Mouse (Mus musculus): ENCODE results near the gene Gm281. TPM values are rescaled to one million over a fixed set of nuclear protein-coding genes. Genes with fewer than 3 reads are reported as not detected.
"Not testable (repeated sequence)": the region's sequence is repeated elsewhere in the genome, so short reads cannot be mapped to it uniquely, and the experiment has no call there.

Gm281 gene
- total RNA-seq (2017) = not detected in 2 replicates

- ATAC-seq (replicated peaks in 1 of 2; ENCODE audit: insufficient read depth in 1 of 2, low FRiP score in 2 of 2, low TSS enrichment in 1 of 2, low read depth in 1 of 2, poor library complexity in 2 of 2, severe bottlenecking in 2 of 2) = no peak
Observed at GRCm38 (mm10) chr14:13914387-13915082, at the start of gene Gm281. Gene Gm281, minus strand, starts transcription at chr14:13914478.

GRCm38 (mm10) chr14:13963527-13963926, 49.2 kb upstream of the Gm281 start:
- ATAC-seq (replicated peaks in 1 of 2; ENCODE audit: insufficient read depth in 1 of 2, low FRiP score in 2 of 2, low TSS enrichment in 1 of 2, low read depth in 1 of 2, poor library complexity in 2 of 2, severe bottlenecking in 2 of 2) = no peak

GRCm38 (mm10) chr14:13962476-13962875, 48.2 kb upstream of the Gm281 start:
- ATAC-seq (replicated peaks in 1 of 2; ENCODE audit: insufficient read depth in 1 of 2, low FRiP score in 2 of 2, low TSS enrichment in 1 of 2, low read depth in 1 of 2, poor library complexity in 2 of 2, severe bottlenecking in 2 of 2) = no peak

DNA sequence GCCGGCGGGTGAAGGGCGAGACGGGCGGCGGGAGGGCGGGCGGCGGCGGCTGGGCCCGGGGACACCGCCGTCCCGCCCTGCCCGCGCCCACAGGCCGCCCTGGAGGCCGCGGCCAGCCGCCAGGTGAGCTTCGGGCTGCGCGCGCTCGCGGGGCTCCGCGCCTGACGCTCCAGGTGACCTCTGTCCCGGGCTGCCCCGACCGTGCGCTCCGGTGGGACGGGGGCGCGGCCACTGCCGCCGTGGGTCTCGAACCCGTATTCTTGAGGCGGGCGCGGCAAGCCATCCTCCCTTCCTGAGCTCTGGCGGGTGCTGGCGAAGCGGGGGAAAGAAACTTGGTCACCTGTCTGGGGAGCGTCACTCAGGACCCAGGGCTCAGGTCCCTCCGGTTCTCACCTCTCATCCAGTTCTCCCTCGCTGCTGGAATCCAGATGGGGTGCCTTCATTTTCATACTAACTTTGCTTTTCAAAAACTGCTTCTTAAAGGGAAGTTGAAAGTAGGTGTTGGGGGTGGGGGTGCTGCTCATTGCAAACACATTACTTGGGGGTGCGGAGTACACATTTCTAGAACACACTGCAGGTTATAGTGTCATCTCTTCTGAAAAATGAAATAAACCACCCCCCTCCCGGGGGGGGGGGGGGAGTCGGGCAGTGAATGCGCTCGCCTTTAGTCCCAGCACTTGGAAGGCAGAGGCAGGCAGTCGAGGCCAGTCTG, 47.3 kb upstream of the Gm281 start, which contains the start of the genes Atxn7 and Thoc7:
Gene Atxn7 (plus strand): TSS at position 40 of the 712 bp plus-strand sequence.
Gene Thoc7 (minus strand): TSS at position 452 of the 712 bp plus-strand sequence.
- peak; percentile 24 to 57 for ATAC-seq (replicated peaks in 1 of 2; ENCODE audit: insufficient read depth in 1 of 2, low FRiP score in 2 of 2, low TSS enrichment in 1 of 2, low read depth in 1 of 2, poor library complexity in 2 of 2, severe bottlenecking in 2 of 2)

DNA sequence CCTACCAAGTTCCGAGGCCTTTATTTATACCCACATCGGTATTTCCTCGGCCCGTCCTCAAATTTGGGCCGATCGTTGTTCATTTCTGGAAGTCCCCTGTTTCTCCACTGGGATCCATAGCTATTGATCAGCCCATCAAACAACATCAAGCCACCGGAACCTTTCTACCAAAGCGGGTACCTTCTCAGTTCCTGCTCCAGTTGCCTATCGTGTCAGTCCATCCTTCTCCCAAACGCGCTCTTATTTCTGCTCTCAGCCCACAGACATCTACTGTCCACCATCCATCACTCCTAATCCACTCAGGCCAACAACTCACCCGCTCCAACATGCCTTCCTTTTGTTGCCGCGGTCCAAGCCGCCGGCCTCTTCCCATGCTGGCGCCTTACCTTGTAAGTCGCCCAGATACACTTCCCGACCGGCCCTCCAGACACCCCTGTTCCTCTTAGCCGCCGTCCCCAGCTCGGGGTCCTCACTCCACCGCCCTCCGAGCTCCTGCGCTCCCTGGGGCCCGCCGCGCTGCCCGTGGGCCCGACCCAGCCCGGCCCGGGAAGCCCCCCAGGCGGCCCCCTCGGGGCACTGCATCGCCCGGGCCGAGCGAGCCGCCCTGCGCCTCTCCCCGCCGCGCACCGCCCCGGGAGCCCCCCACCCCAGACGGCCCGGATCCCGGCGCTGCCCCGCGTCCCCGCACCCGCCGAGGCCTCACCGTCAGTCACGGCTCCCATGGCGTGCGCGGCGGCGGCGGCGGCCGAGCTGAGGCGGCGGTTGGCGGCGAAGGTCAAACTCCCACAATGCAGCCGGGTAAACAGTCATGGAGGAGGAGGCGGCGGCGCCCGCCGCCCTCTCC, 46.4 kb upstream of the Gm281 start:
- ATAC-seq (replicated peaks in 1 of 2; ENCODE audit: insufficient read depth in 1 of 2, low FRiP score in 2 of 2, low TSS enrichment in 1 of 2, low read depth in 1 of 2, poor library complexity in 2 of 2, severe bottlenecking in 2 of 2) = peak; percentile 61 to 65

DNA sequence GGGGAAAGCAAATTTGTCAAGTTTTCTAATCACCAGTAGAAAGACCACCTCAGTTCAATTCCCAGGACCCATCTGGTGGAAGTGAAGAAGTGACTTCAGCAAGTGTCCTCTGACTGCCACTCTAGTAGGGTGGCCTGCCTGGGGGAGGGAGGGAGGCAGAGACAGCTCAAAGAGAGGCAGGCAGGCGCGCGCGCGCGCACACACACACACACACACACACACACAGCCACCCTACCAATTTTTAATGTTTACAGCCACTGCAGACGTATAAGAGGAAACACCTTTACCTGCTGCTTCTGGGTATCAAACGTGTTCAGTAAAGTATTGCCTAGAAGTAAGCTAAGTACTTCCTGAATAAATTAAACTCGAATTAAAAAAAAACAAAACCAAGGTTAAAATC, 45.8 kb upstream of the Gm281 start:
- ATAC-seq (replicated peaks in 1 of 2; ENCODE audit: insufficient read depth in 1 of 2, low FRiP score in 2 of 2, low TSS enrichment in 1 of 2, low read depth in 1 of 2, poor library complexity in 2 of 2, severe bottlenecking in 2 of 2) = peak; percentile 37 to 38; a peak in 2 of 4 replicates

DNA sequence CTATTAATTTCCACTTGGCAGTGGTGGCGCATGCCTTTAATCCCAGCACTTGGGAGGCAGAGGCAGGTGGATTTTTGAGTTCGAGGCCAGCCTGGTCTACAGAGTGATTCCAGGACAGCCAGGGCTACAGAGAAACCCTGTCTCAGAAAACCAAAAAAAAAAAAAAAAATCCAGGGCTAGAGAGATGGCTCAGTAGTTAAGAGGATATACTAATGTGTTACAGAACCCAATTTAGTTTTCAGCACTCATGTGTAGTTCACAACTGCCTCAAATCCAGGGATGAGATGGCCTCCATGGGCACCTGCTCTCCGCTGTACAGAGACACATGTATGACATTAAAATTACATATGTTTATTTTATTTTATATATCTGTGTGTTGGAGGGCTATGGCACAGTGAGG, 37.9 kb upstream of the Gm281 start:
- not testable (repeated sequence) for ATAC-seq (replicated peaks in 1 of 2; ENCODE audit: insufficient read depth in 1 of 2, low FRiP score in 2 of 2, low TSS enrichment in 1 of 2, low read depth in 1 of 2, poor library complexity in 2 of 2, severe bottlenecking in 2 of 2)

DNA sequence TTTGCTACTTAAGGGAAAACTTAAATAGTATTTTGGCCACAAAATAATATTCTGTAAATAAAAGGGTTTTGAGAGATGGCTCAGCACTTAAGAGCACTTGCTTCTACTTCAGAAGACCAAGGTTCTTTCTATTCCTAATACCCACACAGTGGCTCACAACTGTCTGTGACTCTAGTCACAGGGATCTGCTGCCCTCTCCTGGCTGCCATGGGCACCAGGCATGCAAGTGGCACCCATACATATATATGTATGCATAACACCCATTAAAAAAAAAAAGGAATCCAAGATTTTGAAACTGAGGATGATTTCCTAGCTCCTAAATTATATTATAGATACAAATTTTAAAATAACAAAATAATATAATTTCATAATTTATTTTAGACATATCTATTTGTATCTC, 36.1 kb upstream of the Gm281 start:
- ATAC-seq (replicated peaks in 1 of 2; ENCODE audit: insufficient read depth in 1 of 2, low FRiP score in 2 of 2, low TSS enrichment in 1 of 2, low read depth in 1 of 2, poor library complexity in 2 of 2, severe bottlenecking in 2 of 2) = peak; percentile 68 to 87; a peak in 3 of 4 replicates

DNA sequence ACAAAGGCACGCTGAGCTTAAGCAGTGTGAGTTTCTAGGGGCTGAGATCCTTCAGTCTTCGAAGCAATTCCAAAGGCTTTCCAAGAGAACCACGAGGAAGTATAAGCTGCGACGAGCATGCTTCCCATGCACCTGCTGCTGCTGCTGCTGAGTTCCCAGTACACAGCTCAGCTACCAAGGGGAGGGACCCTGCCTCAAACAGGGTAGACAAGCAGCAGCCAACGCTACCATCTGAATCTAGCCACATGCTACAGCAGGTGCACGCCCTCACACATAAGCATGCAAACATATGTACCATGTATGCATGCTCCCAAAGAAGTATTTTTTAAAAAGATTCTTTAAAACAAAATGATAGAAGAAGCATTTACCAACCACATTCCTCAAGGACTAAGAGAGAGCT, 34.1 kb upstream of the Gm281 start:
- ATAC-seq (replicated peaks in 1 of 2; ENCODE audit: insufficient read depth in 1 of 2, low FRiP score in 2 of 2, low TSS enrichment in 1 of 2, low read depth in 1 of 2, poor library complexity in 2 of 2, severe bottlenecking in 2 of 2) = no peak

- ATAC-seq (replicated peaks in 1 of 2; ENCODE audit: insufficient read depth in 1 of 2, low FRiP score in 2 of 2, low TSS enrichment in 1 of 2, low read depth in 1 of 2, poor library complexity in 2 of 2, severe bottlenecking in 2 of 2) = no peak
Observed at GRCm38 (mm10) chr14:13944686-13945085, 30.4 kb upstream of the Gm281 start.

DNA sequence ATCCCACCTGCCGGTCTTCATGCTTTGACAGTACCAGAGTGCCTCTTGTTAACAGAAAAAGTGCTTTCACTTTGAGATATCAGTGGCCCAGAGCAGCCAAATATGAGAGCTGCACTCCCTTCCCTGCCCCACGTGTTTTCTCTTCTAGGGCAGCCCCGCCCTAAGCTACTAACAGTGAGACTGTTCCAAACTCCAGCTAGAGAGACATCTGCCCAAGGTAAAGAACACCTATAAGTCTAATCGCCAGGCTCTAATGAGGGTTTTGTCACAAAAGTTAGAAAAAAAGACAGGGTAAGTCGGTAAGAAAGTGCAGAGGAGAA, 19.7 kb upstream of the Gm281 start:
- ATAC-seq (replicated peaks in 1 of 2; ENCODE audit: insufficient read depth in 1 of 2, low FRiP score in 2 of 2, low TSS enrichment in 1 of 2, low read depth in 1 of 2, poor library complexity in 2 of 2, severe bottlenecking in 2 of 2) = peak; percentile 35 to 36; a peak in 1 of 4 replicates

GRCm38 (mm10) chr14:13933290-13934051, 19.2 kb upstream of the Gm281 start:
- ATAC-seq (replicated peaks in 1 of 2; ENCODE audit: insufficient read depth in 1 of 2, low FRiP score in 2 of 2, low TSS enrichment in 1 of 2, low read depth in 1 of 2, poor library complexity in 2 of 2, severe bottlenecking in 2 of 2) = peak; percentile 77 to 80

GRCm38 (mm10) chr14:13917630-13918029, 3.4 kb upstream of the Gm281 start:
- peak; percentile 91 to 93 for ATAC-seq (replicated peaks in 1 of 2; ENCODE audit: insufficient read depth in 1 of 2, low FRiP score in 2 of 2, low TSS enrichment in 1 of 2, low read depth in 1 of 2, poor library complexity in 2 of 2, severe bottlenecking in 2 of 2)

GRCm38 (mm10) chr14:13917208-13917607, 2.9 kb upstream of the Gm281 start:
- ATAC-seq (replicated peaks in 1 of 2; ENCODE audit: insufficient read depth in 1 of 2, low FRiP score in 2 of 2, low TSS enrichment in 1 of 2, low read depth in 1 of 2, poor library complexity in 2 of 2, severe bottlenecking in 2 of 2) = no peak

DNA sequence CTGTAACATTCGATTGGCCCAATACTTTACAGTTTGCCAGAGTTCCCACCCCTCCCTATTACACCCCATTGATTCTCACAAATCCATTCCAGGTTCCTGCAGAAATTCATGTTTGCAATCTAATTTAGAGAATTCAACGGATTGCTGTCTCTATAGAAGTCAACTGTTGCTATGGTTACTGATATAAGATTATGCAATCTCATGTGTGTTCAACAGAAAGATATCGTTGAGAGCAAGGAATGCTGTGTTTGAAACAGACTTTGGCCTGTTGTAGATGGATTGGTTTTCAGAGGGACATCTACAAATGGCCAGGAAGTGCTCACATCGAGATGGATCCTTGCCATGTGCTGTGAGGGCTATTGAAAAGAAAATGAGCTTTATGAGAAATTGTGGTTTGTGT, 929 bp upstream of the Gm281 start:
- no peak for ATAC-seq (replicated peaks in 1 of 2; ENCODE audit: insufficient read depth in 1 of 2, low FRiP score in 2 of 2, low TSS enrichment in 1 of 2, low read depth in 1 of 2, poor library complexity in 2 of 2, severe bottlenecking in 2 of 2)

- ATAC-seq (replicated peaks in 1 of 2; ENCODE audit: insufficient read depth in 1 of 2, low FRiP score in 2 of 2, low TSS enrichment in 1 of 2, low read depth in 1 of 2, poor library complexity in 2 of 2, severe bottlenecking in 2 of 2) = no peak
Observed at GRCm38 (mm10) chr14:13910148-13910547, 4.1 kb downstream of the Gm281 start.

DNA sequence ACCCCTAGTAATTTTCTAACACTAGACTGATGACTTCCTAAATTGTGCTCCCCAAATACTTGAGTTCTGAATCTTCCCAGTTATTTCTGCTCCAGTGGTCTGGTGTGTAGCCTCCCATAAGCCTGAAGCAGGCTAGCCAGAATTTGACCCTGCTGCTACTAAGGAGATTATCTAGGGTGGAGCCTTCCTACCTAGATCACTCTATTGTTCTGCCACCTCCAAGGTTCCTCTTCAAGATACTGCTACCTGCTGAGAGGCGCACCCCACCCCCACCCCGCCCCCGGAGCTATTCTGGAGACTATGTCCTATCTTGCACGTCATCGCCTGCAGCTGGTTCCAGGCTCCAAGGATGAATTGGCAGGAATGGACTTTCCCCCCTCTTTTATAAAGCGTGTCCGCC, 7.1 kb downstream of the Gm281 start:
- ATAC-seq (replicated peaks in 1 of 2; ENCODE audit: insufficient read depth in 1 of 2, low FRiP score in 2 of 2, low TSS enrichment in 1 of 2, low read depth in 1 of 2, poor library complexity in 2 of 2, severe bottlenecking in 2 of 2) = no peak
